Mouse (Mus musculus) kidney, postnatal 0 days (tissue): ENCODE results near the gene Ptprg. TPM values are rescaled to one million over a fixed set of nuclear protein-coding genes. Genes with fewer than 3 reads are reported as not detected.

Source experiments
- ATAC-seq: fragments of 200-750 bp; cut with Nextera tagmentation; replicated peaks from 2 replicates; pipeline ENCODE4 v1.8.0; 2017; ENCODE audit warnings: low read depth, moderate number of reproducible peaks, moderate TSS enrichment, moderate library complexity; ENCODE audit not compliant: low FRiP score
- DNase-seq: peaks from one replicate; pipeline ENCODE4 v3.0.0-alpha.2; 2016; ENCODE audit warnings: low spot score
- H3K27ac ChIP-seq: fragments of 300-500 bp; sonication (generic); 2 replicates; pipeline ENCODE4 v1.5.1; 2014; ENCODE audit warnings: mild to moderate bottlenecking
- H3K27me3 ChIP-seq: fragments of 300-500 bp; sonication (generic); 2 replicates; pipeline ENCODE4 v1.6.1; 2014; ENCODE audit warnings: low read length, mixed read lengths; ENCODE audit not compliant: insufficient read depth
- H3K36me3 ChIP-seq: fragments of 300-500 bp; sonication (generic); 2 replicates; pipeline ENCODE4 v1.6.1; 2014; ENCODE audit warnings: low read length, mixed read lengths; ENCODE audit not compliant: insufficient read depth
- H3K4me1 ChIP-seq: fragments of 300-500 bp; sonication (generic); replicated peaks from 2 replicates; pipeline ENCODE4 v1.6.1; 2014; ENCODE audit warnings: antibody characterized with exemption, low read length, mixed read lengths; ENCODE audit not compliant: insufficient read depth
- H3K4me2 ChIP-seq: fragments of 300-500 bp; sonication (generic); 2 replicates; pipeline ENCODE4 v1.6.1; 2014; ENCODE audit warnings: mild to moderate bottlenecking, low read length, moderate library complexity, mixed read lengths
- H3K4me3 ChIP-seq: fragments of 300-500 bp; sonication (generic); replicated peaks from 2 replicates; pipeline ENCODE4 v1.5.1; 2014; ENCODE audit warnings: low read depth, low read length
- H3K9ac ChIP-seq: fragments of 300-500 bp; sonication (generic); 2 replicates; pipeline ENCODE4 v1.6.1; 2014; ENCODE audit warnings: low read depth, low read length
- H3K9me3 ChIP-seq: fragments of 300-500 bp; sonication (generic); replicated peaks from 2 replicates; pipeline ENCODE4 v1.6.1; 2016; ENCODE audit warnings: low read length, inconsistent platforms, mixed read lengths
- CTCF ChIP-seq: IDR thresholded peaks from 2 replicates; pipeline ENCODE4 v1.5.1; 2016; ENCODE audit warnings: antibody characterized with exemption, low read depth, mild to moderate bottlenecking, moderate library complexity
- WGBS: fragments of 180-500 bp; shearing (Covaris S2); extraction: QIAGEN DNeasy Blood & Tissue Kit; methylation state at CpG from one replicate; pipeline ENCODE4 v1.1.7; 2014; 5-methylcytosine and 5-hydroxymethylcytosine counted together
- polyA plus RNA-seq: library from polyadenylated mRNA; unstranded; fragments of >200 nt; fragmentation: Nextera tagmentation; extraction: Ambion mirVana; gene quantifications from 2 replicates; pipeline ENCODE4 v1.2.1, GENCODE M21; 2015

Gene Ptprg
- polyA plus RNA-seq: 23.5 and 24.1 TPM in 2 replicates

DNA sequence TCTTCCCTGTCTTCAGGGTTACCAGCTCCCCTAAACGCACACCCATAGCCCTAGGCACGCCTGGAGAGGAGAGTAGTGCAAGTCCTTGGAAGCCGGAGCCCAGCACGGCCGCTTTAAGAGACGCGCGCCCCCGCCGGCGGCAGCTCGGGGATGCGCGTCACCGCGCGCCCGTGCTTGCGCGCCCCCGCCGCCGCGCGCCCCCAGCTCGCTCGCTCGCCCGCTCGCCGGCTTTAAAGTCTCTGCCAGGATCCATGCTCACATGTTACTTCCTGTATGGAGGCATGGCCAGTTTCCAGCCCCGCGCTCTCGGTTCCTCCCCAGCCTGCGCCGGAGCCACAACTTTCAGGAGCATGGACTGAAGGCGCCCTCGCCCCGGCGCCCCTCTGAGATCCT lies at the start of gene Ptprg:
Gene Ptprg (plus strand): TSS at position 260 of the 393 bp plus-strand sequence.
- no peaks in the 10 kb centered on the region for H3K27me3 ChIP-seq
- H3K4me3 ChIP-seq: peak within 1 kb of the TSS; percentile 69
- H3K9me3 ChIP-seq: no peaks in the 10 kb centered on the region
- DNase-seq: peak; percentile 94
- peak; percentile 85 for ATAC-seq
- H3K27ac ChIP-seq: peak within 1 kb of the TSS; percentile 93
- H3K36me3 ChIP-seq: no peaks in the 10 kb centered on the region
- peak within 1 kb of the TSS; percentile 80 for H3K9ac ChIP-seq
- TF ChIP-seq CTCF: no peak
- whole genome bisulfite sequencing: under 1% methylated on average over 34 of the region's 40 CpGs
- peak within 1 kb of the TSS; percentile 79 for H3K4me2 ChIP-seq
- H3K4me1 ChIP-seq: 0 out of 2 replicates have a peak, but pooled peaks cover 6% of the 10 kb centered on the region

DNA sequence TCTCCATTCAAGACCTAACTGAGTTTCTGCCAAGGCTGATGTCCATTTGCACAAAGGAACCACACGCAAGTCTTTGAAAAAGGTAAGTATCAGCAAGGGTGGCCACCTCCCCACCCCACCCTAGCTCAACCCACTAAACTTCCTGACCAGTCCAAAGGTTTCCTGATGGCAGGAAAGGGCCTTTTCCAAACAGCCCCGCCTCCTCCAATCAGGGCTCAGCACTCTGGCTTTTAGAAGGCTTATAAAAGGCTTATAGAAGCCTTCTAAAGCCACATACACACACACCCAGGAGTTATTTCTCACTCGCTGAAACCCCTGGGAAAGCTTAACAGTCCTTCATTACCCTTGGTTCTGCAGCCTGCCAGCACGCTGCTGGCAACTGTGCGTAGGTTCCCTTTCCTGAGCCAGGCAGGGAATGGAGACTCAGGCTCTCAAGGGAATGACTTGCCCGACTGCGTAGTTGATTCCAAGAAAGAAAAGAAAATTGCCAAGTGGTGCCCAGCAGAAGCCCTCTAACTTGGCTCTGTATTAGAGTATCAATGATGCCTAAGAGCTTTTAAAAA lies 49.4 kb upstream of the Ptprg start:
- WGBS: 63% methylated on average over 7 of the region's 7 CpGs
- no peak overlapping the region for H3K4me2 ChIP-seq

GRCm38 (mm10) chr14:11510173-11510572 lies 43.2 kb upstream of the Ptprg start:
- no peaks in the 10 kb centered on the region for H3K4me1 ChIP-seq
- no peak overlapping the region for H3K4me3 ChIP-seq
- no peak for TF ChIP-seq CTCF
- WGBS: 74% methylated on average over 1 of the region's 1 CpGs
- no peak overlapping the region for H3K27ac ChIP-seq
- no peak overlapping the region for H3K9ac ChIP-seq
- ATAC-seq (no peak), DNase-seq (no peak)
- H3K4me2 ChIP-seq: no peak overlapping the region
- no peaks in the 10 kb centered on the region for H3K9me3 ChIP-seq
- H3K36me3 ChIP-seq: no peaks in the 10 kb centered on the region
- no peaks in the 10 kb centered on the region for H3K27me3 ChIP-seq

More for the DNA sequence above, 49.4 kb upstream of the Ptprg start:
- H3K27ac ChIP-seq: no peak overlapping the region
- H3K9me3 ChIP-seq: no peaks in the 10 kb centered on the region
- no peak for ATAC-seq
- H3K36me3 ChIP-seq: no peaks in the 10 kb centered on the region
- H3K27me3 ChIP-seq: no peaks in the 10 kb centered on the region
- no peak overlapping the region for H3K4me3 ChIP-seq
- no peak for DNase-seq
- no peak overlapping the region for H3K9ac ChIP-seq
- TF ChIP-seq CTCF: no peak
- H3K4me1 ChIP-seq: no peaks in the 10 kb centered on the region

GRCm38 (mm10) chr14:11519171-11519570 lies 34.2 kb upstream of the Ptprg start:
- DNase-seq: no peak
- 93% methylated on average over 2 of the region's 2 CpGs for WGBS
- H3K27ac ChIP-seq: no peak overlapping the region
- no peaks in the 10 kb centered on the region for H3K27me3 ChIP-seq
- no peaks in the 10 kb centered on the region for H3K4me1 ChIP-seq
- no peak for TF ChIP-seq CTCF
- H3K36me3 ChIP-seq: no peaks in the 10 kb centered on the region
- H3K4me2 ChIP-seq: no peak overlapping the region
- no peak overlapping the region for H3K9ac ChIP-seq
- no peak overlapping the region for H3K4me3 ChIP-seq
- ATAC-seq: no peak
- H3K9me3 ChIP-seq: no peaks in the 10 kb centered on the region

- Histone ChIP-seq H3K27ac (no peak overlapping the region), H3K4me1 (no peaks in the 10 kb centered on the region), H3K9ac (no peak overlapping the region), H3K36me3 (no peaks in the 10 kb centered on the region), H3K27me3 (no peaks in the 10 kb centered on the region), H3K4me3 (no peak overlapping the region), H3K4me2 (no peak overlapping the region), H3K9me3 (no peaks in the 10 kb centered on the region)
- WGBS: 94% methylated on average over 3 of the region's 3 CpGs
- no peak for ATAC-seq
- DNase-seq: no peak
- TF ChIP-seq CTCF: no peak
Observed at GRCm38 (mm10) chr14:11523052-11523451, 30.3 kb upstream of the Ptprg start.

DNA sequence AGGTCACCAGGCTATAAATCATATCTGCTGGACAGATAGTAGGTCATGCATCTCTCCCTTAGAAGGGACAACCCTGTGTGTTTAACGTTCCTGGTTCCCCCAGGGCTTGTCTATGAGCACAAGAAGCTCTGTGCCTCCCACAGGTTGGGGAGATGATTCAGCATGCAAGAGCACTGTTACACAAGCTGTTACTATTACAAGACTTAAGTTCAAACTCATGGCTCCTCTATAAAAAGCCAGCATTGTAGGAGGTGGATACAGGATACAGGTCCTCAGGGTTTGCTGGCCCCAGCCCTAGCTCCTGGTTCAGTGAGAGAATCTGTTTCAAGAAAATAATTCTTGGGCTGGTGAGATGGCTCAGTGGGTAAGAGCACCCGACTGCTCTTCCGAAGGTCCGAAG lies 23.7 kb upstream of the Ptprg start:
- 82% methylated on average over 4 of the region's 4 CpGs for whole genome bisulfite sequencing
- ATAC-seq: no peak
- no peak overlapping the region for H3K4me3 ChIP-seq
- no peaks in the 10 kb centered on the region for H3K27me3 ChIP-seq
- no peak for DNase-seq
- no peaks in the 10 kb centered on the region for H3K36me3 ChIP-seq
- no peak overlapping the region for H3K9ac ChIP-seq
- H3K4me1 ChIP-seq: 0 out of 2 replicates have a peak, but pooled peaks cover 4% of the 10 kb centered on the region
- TF ChIP-seq CTCF: no peak
- no peak overlapping the region for H3K27ac ChIP-seq
- H3K4me2 ChIP-seq: no peak overlapping the region
- H3K9me3 ChIP-seq: no peaks in the 10 kb centered on the region

GRCm38 (mm10) chr14:11534456-11534855 lies 18.9 kb upstream of the Ptprg start:
- no peak overlapping the region for H3K4me2 ChIP-seq

More at GRCm38 (mm10) chr14:11534456-11534855, 18.9 kb upstream of the Ptprg start:
- Histone ChIP-seq H3K36me3 (no peaks in the 10 kb centered on the region), H3K4me3 (no peak overlapping the region), H3K9ac (no peak overlapping the region), H3K9me3 (no peaks in the 10 kb centered on the region), H3K27ac (no peak overlapping the region), H3K4me1 (0 out of 2 replicates have a peak, but pooled peaks cover 4% of the 10 kb centered on the region), H3K27me3 (no peaks in the 10 kb centered on the region)
- peak; percentile 56 for TF ChIP-seq CTCF
- DNase-seq: no peak
- WGBS: 83% methylated on average over 1 of the region's 1 CpGs
- ATAC-seq: no peak; the same call in 1 of the 2 replicates
